Mouse (Mus musculus) heart, adult 2 months (tissue): ENCODE data around the gene Gca. TPM values are rescaled to one million over a fixed set of nuclear protein-coding genes. Genes with fewer than 3 reads are reported as not detected.

Experiments
- DNase-seq, 2 experiments: peaks; one replicate each; pipeline ENCODE4 v3.0.0; 2021
- H3K27ac ChIP-seq: fragments of 200-600 bp; 2 replicates; pipeline ENCODE4 v1.8.1; 2022
- H3K27me3 ChIP-seq: fragments of 200-500 bp; 2 replicates; pipeline ENCODE4 v1.6.1; 2012; ENCODE audit warnings: mild to moderate bottlenecking, low read length, inconsistent platforms, mixed read lengths; ENCODE audit not compliant: control insufficient read depth, insufficient read depth
- H3K36me3 ChIP-seq: fragments of 200-500 bp; 2 replicates; pipeline ENCODE4 v1.6.1; 2012; ENCODE audit warnings: low read length, inconsistent platforms; ENCODE audit not compliant: control insufficient read depth, insufficient read depth
- H3K4me1 ChIP-seq: fragments of 200-500 bp; 2 replicates; pipeline ENCODE4 v1.6.1; 2011; ENCODE audit warnings: low read length; ENCODE audit not compliant: control insufficient read depth, insufficient read depth
- H3K4me3 ChIP-seq: fragments of 200-600 bp; 2 replicates; pipeline ENCODE4 v1.8.1; 2022
- H3K79me2 ChIP-seq: fragments of 200-500 bp; replicated peaks from 2 replicates; pipeline ENCODE4 v1.6.1; 2012; ENCODE audit warnings: mild to moderate bottlenecking, inconsistent platforms, low read length, moderate library complexity, mixed read lengths; ENCODE audit not compliant: control insufficient read depth, insufficient read depth
- H3K9ac ChIP-seq: fragments of 200-500 bp; 2 replicates; pipeline ENCODE4 v1.6.1; 2012; ENCODE audit warnings: low read depth, mild to moderate bottlenecking, control low read depth, inconsistent platforms, low read length, mixed read lengths
- CTCF ChIP-seq: fragments of 200-600 bp; IDR thresholded peaks from 2 replicates; pipeline ENCODE4 v1.8.1; 2022; ENCODE audit warnings: antibody characterized with exemption, mild to moderate bottlenecking, moderate library complexity
- EP300 ChIP-seq: fragments of 200-500 bp; IDR thresholded peaks from 2 replicates; pipeline ENCODE4 v1.6.1; 2011; ENCODE audit warnings: low read depth, low read length, control low read depth; ENCODE audit not compliant: insufficient read depth
- POLR2A ChIP-seq: fragments of 200-500 bp; IDR thresholded peaks from 2 replicates; pipeline ENCODE4 v1.6.1; 2011; ENCODE audit warnings: mild to moderate bottlenecking, low read depth, low read length, control low read depth; ENCODE audit not compliant: insufficient read depth
- WGBS: fragments of 180-500 bp; shearing (Covaris S2); methylation state at CpG from one replicate; pipeline ENCODE4 v1.1.7; 2018; 5-methylcytosine and 5-hydroxymethylcytosine counted together
- intact Hi-C: fragments of 180-260 bp; cut with DNase I; formaldehyde crosslinking; loops from one replicate; pipeline ENCODE4 v1.15.1; 2025
- polyA plus RNA-seq: library from polyadenylated mRNA; depleted of rRNA; stranded (reverse); fragments of >200 nt; gene quantifications from 2 replicates; pipeline ENCODE4 v1.2.3, GENCODE M21; 2012; rRNA removed
- total RNA-seq, 2 experiments: library from RNA; stranded (reverse); gene quantifications; 2 replicates each; pipeline ENCODE4 v1.2.3; 2021

Gca gene
- total and polyA plus RNA-seq, 3 experiments, result 12.9 to 26.2 (median 22.8) TPM

DNA sequence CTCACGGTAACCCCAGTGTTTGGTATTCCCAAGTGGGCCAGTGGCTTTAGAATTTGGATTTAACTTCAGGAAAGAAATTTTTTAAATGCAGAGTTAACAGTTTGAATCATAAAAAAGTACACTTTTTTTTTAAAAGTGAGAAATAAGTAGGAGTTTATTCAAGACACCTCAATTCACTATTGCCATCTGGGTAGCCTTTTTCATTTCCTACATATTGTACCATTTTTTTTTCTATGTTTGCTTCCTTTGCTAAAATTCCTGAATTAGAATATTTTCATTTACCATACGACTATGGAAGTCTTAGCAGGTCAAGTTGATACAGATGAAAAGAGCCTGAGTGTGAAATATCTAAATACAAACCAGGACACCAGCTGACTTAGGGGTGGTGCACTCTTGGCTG is 79.0 kb downstream of the Gca start:
- Histone ChIP-seq H3K36me3 (no peaks in the 10 kb centered on the region), H3K79me2 (no peaks in the 10 kb centered on the region), H3K27ac (no peak overlapping the region), H3K4me1 (no peaks in the 10 kb centered on the region), H3K9ac (no peak overlapping the region), H3K4me3 (no peak overlapping the region), H3K27me3 (no peaks in the 10 kb centered on the region)
- intact Hi-C loops, result no loop called here
- no peak for DNase-seq
- no peak for TF ChIP-seq EP300
- no peak for TF ChIP-seq POLR2A
- no peak for TF ChIP-seq CTCF
- 70% methylated on average over 2 of the region's 2 CpGs for WGBS

Other genes with a start within 250 kb of the Gca start
- gene Gcg, start 180.6 kb upstream of the Gca start, total RNA-seq, result not detected
- not detected in 2 replicates for gene Gcg, start 180.6 kb upstream of the Gca start, polyA plus RNA-seq
- 1 to 10 TPM; 3.8 to 5.0 TPM for gene Fap, start 90.2 kb upstream of the Gca start, total RNA-seq
- 1.4 and 4.8 TPM in 2 replicates for gene Fap, start 90.2 kb upstream of the Gca start, polyA plus RNA-seq
- 1 to 10 TPM; 5.8 to 8.0 TPM for gene Ifih1, start 18.0 kb upstream of the Gca start, total RNA-seq
- gene Ifih1, start 18.0 kb upstream of the Gca start, polyA plus RNA-seq, result 2.5 and 2.9 TPM in 2 replicates